Mouse (Mus musculus): ENCODE results near the gene BC049762. TPM values are rescaled to one million over a fixed set of nuclear protein-coding genes. Genes with fewer than 3 reads are reported as not detected.

Gene BC049762
- not detected for polyA plus RNA-seq (2015; fragmentation: Illumina TruSeq; extraction: RNeasy Lipid Tissue Mini Kit (QIAGEN cat#74804); ENCODE audit: insufficient read depth, low read depth, low replicate concordance)

GRCm38 (mm10) chr11:51262342-51263285 lies at the start of gene BC049762:
Gene BC049762 (minus strand): TSS chr11:51263046.

GRCm38 (mm10) chr11:51289564-51290041 lies 26.8 kb upstream of the BC049762 start, which contains the start of gene Col23a1:
Gene Col23a1 (plus strand): TSS chr11:51289920.

GRCm38 (mm10) chr11:51261680-51262219 lies 1.1 kb downstream of the BC049762 start, which contains the start of gene Clk4:
Gene Clk4 (plus strand): TSS chr11:51261730.

GRCm38 (mm10) chr11:51220308-51220707 lies 42.5 kb downstream of the BC049762 start, which contains the start of gene Gm12569:
Gene Gm12569 (plus strand): TSS chr11:51220473.

Other genes with a start within 250 kb of the BC049762 start
- not detected for gene Olfr54, start 248.8 kb downstream of the BC049762 start, polyA plus RNA-seq (2015; fragmentation: Illumina TruSeq; extraction: RNeasy Lipid Tissue Mini Kit (QIAGEN cat#74804); ENCODE audit: insufficient read depth, low read depth, low replicate concordance)
- gene Olfr1375, start 214.9 kb downstream of the BC049762 start, polyA plus RNA-seq (2015; fragmentation: Illumina TruSeq; extraction: RNeasy Lipid Tissue Mini Kit (QIAGEN cat#74804); ENCODE audit: insufficient read depth, low read depth, low replicate concordance): not detected
- gene Zfp354a, start 203.8 kb downstream of the BC049762 start, polyA plus RNA-seq (2015; fragmentation: Illumina TruSeq; extraction: RNeasy Lipid Tissue Mini Kit (QIAGEN cat#74804); ENCODE audit: insufficient read depth, low read depth, low replicate concordance): 3.0 TPM
- not detected for gene Gm12569, start 42.6 kb downstream of the BC049762 start, polyA plus RNA-seq (2015; fragmentation: Illumina TruSeq; extraction: RNeasy Lipid Tissue Mini Kit (QIAGEN cat#74804); ENCODE audit: insufficient read depth, low read depth, low replicate concordance)
- gene Clk4, start 1.3 kb downstream of the BC049762 start, polyA plus RNA-seq (2015; fragmentation: Illumina TruSeq; extraction: RNeasy Lipid Tissue Mini Kit (QIAGEN cat#74804); ENCODE audit: insufficient read depth, low read depth, low replicate concordance): 75.4 TPM
- gene Col23a1, start 26.9 kb upstream of the BC049762 start, polyA plus RNA-seq (2015; fragmentation: Illumina TruSeq; extraction: RNeasy Lipid Tissue Mini Kit (QIAGEN cat#74804); ENCODE audit: insufficient read depth, low read depth, low replicate concordance): 0.78 TPM